Mouse (Mus musculus) thymus, postnatal 25 days (tissue): Measurements from ENCODE around the gene Ranbp1.
"Not testable (repeated sequence)": the region's sequence is repeated elsewhere in the genome, so short reads cannot be mapped to it uniquely, and the experiment has no call there.

Experiments
- DNase-seq: peaks from one replicate; pipeline ENCODE4 v3.0.0; 2022

The Ranbp1 gene

GRCm38 (mm10) chr16:18198365-18199098, 50.0 kb downstream of the Ranbp1 start:
- no peak for DNase-seq

GRCm38 (mm10) chr16:18197881-18198280, 50.7 kb downstream of the Ranbp1 start:
- no peak for DNase-seq

- not testable (repeated sequence) for DNase-seq
Measured at GRCm38 (mm10) chr16:18195561-18195960, 53.0 kb downstream of the Ranbp1 start.

- no peak for DNase-seq
Measured at GRCm38 (mm10) chr16:18195068-18195467, 53.5 kb downstream of the Ranbp1 start.

- no peak for DNase-seq
Measured at GRCm38 (mm10) chr16:18194208-18194985, 54.1 kb downstream of the Ranbp1 start.

- no peak for DNase-seq
Measured at GRCm38 (mm10) chr16:18191006-18191405, 57.5 kb downstream of the Ranbp1 start.
